Mouse (Mus musculus) embryonic facial prominence, embryonic 14.5 days (tissue): Measurements from ENCODE around the gene Rbm8a. TPM values are rescaled to one million over a fixed set of nuclear protein-coding genes. Genes with fewer than 3 reads are reported as not detected.
A peak's percentile ranks its signal among the peaks of the same experiment; 100 is the strongest.

Source experiments
- ATAC-seq: fragments of 200-750 bp; cut with Nextera tagmentation; 2 replicates; pipeline ENCODE4 v1.8.0; 2017; ENCODE audit warnings: low read depth, moderate number of reproducible peaks, moderate TSS enrichment
- DNase-seq: peaks from one replicate; pipeline ENCODE4 v3.0.0-alpha.2; 2015; ENCODE audit warnings: low spot score
- H3K27ac ChIP-seq: fragments of 300-500 bp; sonication (generic); replicated peaks from 2 replicates; pipeline ENCODE4 v1.5.1; 2014; ENCODE audit warnings: low read depth, mild to moderate bottlenecking, low read length, moderate library complexity
- H3K27me3 ChIP-seq: fragments of 300-500 bp; sonication (generic); replicated peaks from 2 replicates; pipeline ENCODE4 v1.6.1; 2014; ENCODE audit warnings: low read length; ENCODE audit not compliant: control insufficient read depth, insufficient read depth
- H3K36me3 ChIP-seq: fragments of 300-500 bp; sonication (generic); 2 replicates; pipeline ENCODE4 v1.6.1; 2014; ENCODE audit warnings: low read length, mixed read lengths; ENCODE audit not compliant: control insufficient read depth, insufficient read depth
- H3K4me1 ChIP-seq: fragments of 300-500 bp; sonication (generic); 2 replicates; pipeline ENCODE4 v1.6.1; 2014; ENCODE audit warnings: antibody characterized with exemption, low read length; ENCODE audit not compliant: control insufficient read depth, insufficient read depth
- H3K4me2 ChIP-seq: fragments of 300-500 bp; sonication (generic); 2 replicates; pipeline ENCODE4 v1.6.1; 2014; ENCODE audit warnings: low read depth, mild to moderate bottlenecking, low read length, moderate library complexity, mixed read lengths
- H3K4me3 ChIP-seq: fragments of 300-500 bp; sonication (generic); 2 replicates; pipeline ENCODE4 v1.5.1; 2014; ENCODE audit warnings: low read depth, mild to moderate bottlenecking, low read length
- H3K9ac ChIP-seq: fragments of 300-500 bp; sonication (generic); 2 replicates; pipeline ENCODE4 v1.6.1; 2014; ENCODE audit warnings: low read depth, mild to moderate bottlenecking, low read length, moderate library complexity, mixed read lengths
- H3K9me3 ChIP-seq: fragments of 300-500 bp; sonication (generic); 2 replicates; pipeline ENCODE4 v1.6.1; 2016; ENCODE audit warnings: low read length; ENCODE audit not compliant: control insufficient read depth
- WGBS: fragments of 180-500 bp; shearing (Covaris S2); extraction: QIAGEN DNeasy Blood & Tissue Kit; methylation state at CpG from one replicate; pipeline ENCODE4 v1.1.7; 2014; 5-methylcytosine and 5-hydroxymethylcytosine counted together
- polyA plus RNA-seq: library from polyadenylated mRNA; unstranded; fragments of >200 nt; fragmentation: Nextera tagmentation; extraction: Ambion mirVana; gene quantifications from 2 replicates; pipeline ENCODE4 v1.2.1, GENCODE M21; 2014

Gene Rbm8a
- polyA plus RNA-seq, 1 experiment from 2014 or later = 122 TPM

GRCm38 (mm10) chr3:96632058-96632457 is 2.3 kb downstream of the Rbm8a start:
- peaks cover 33% of the 10 kb centered on the region for H3K36me3 ChIP-seq
- ATAC-seq (no peak), DNase-seq (no peak)
- peaks cover 15% of the 10 kb centered on the region for H3K4me1 ChIP-seq
- no peak overlapping the region for H3K4me2 ChIP-seq
- no peaks in the 10 kb centered on the region for H3K27me3 ChIP-seq
- H3K4me3 ChIP-seq = no peak overlapping the region
- H3K9ac ChIP-seq = no peak overlapping the region
- H3K27ac ChIP-seq = no peak overlapping the region
- H3K9me3 ChIP-seq = no peaks in the 10 kb centered on the region

- Histone ChIP-seq H3K36me3 (peaks cover 46% of the 10 kb centered on the region), H3K27me3 (no peaks in the 10 kb centered on the region), H3K4me2 (no peak overlapping the region), H3K9ac (no peak overlapping the region), H3K4me1 (peaks cover 13% of the 10 kb centered on the region), H3K9me3 (no peaks in the 10 kb centered on the region), H3K27ac (no peak overlapping the region), H3K4me3 (no peak overlapping the region)
- 68% methylated on average over 1 of the region's 1 CpGs for WGBS
- DNase-seq = no peak
- ATAC-seq = no peak
Observed at GRCm38 (mm10) chr3:96634015-96634414, 4.3 kb downstream of the Rbm8a start.

GRCm38 (mm10) chr3:96634928-96635879 is 5.5 kb downstream of the Rbm8a start, which contains the start of the genes Pex11b and Gm42957:
Gene Pex11b (plus strand): TSS chr3:96635376.
Gene Gm42957 (plus strand): TSS chr3:96635474.
- no peaks in the 10 kb centered on the region for H3K9me3 ChIP-seq
- ATAC-seq = peak; percentile 94
- H3K4me3 ChIP-seq = peak within 1 kb of the TSS; percentile 96
- H3K4me2 ChIP-seq = peak within 1 kb of the TSS; percentile 81
- WGBS = 2% methylated on average over 36 of the region's 60 CpGs
- H3K27ac ChIP-seq = peak within 1 kb of the TSS; percentile 86
- H3K36me3 ChIP-seq = peaks cover 58% of the 10 kb centered on the region
- peaks cover 13% of the 10 kb centered on the region for H3K4me1 ChIP-seq
- no peaks in the 10 kb centered on the region for H3K27me3 ChIP-seq
- peak within 1 kb of the TSS; percentile 98 for H3K9ac ChIP-seq
- DNase-seq = peak; percentile 96

GRCm38 (mm10) chr3:96635906-96636305 is 6.2 kb downstream of the Rbm8a start:
- ATAC-seq (no peak), DNase-seq (no peak)
- Histone ChIP-seq H3K27ac (peak overlapping the region; percentile 86), H3K36me3 (peaks cover 60% of the 10 kb centered on the region), H3K27me3 (no peaks in the 10 kb centered on the region), H3K9me3 (no peaks in the 10 kb centered on the region), H3K9ac (peak overlapping the region; percentile 98), H3K4me1 (peaks cover 9% of the 10 kb centered on the region), H3K4me3 (peak overlapping the region; percentile 96), H3K4me2 (peak overlapping the region; percentile 81)
- 13% methylated on average over 13 of the region's 15 CpGs for WGBS

GRCm38 (mm10) chr3:96636448-96636847 is 6.7 kb downstream of the Rbm8a start:
- no peak for DNase-seq
- H3K36me3 ChIP-seq = peaks cover 60% of the 10 kb centered on the region

GRCm38 (mm10) chr3:96639219-96639618 is 9.5 kb downstream of the Rbm8a start:
- peak; percentile 36 for DNase-seq
- WGBS = 73% methylated on average over 1 of the region's 1 CpGs

More at GRCm38 (mm10) chr3:96636448-96636847, 6.7 kb downstream of the Rbm8a start:
- 65% methylated on average over 11 of the region's 11 CpGs for WGBS
- ATAC-seq = no peak
- Histone ChIP-seq H3K27ac (no peak overlapping the region; the same call in 1 of the 2 replicates), H3K9me3 (no peaks in the 10 kb centered on the region), H3K9ac (peak overlapping the region; percentile 98), H3K27me3 (no peaks in the 10 kb centered on the region), H3K4me1 (peaks cover 7% of the 10 kb centered on the region), H3K4me3 (peak overlapping the region; percentile 96), H3K4me2 (peak overlapping the region; percentile 81)

GRCm38 (mm10) chr3:96645018-96645649 is 15.4 kb downstream of the Rbm8a start, which contains the start of gene Itga10:
Gene Itga10 (plus strand): TSS chr3:96645584.
- Histone ChIP-seq H3K4me1 (no peaks in the 10 kb centered on the region), H3K36me3 (peaks cover 43% of the 10 kb centered on the region), H3K4me2 (peak within 1 kb of the TSS; percentile 20; the same call in 1 of the 2 replicates), H3K4me3 (peak within 1 kb of the TSS; percentile 18), H3K27ac (peak within 1 kb of the TSS; percentile 67), H3K27me3 (no peaks in the 10 kb centered on the region), H3K9ac (no peak within 1 kb of the TSS), H3K9me3 (no peaks in the 10 kb centered on the region)
- DNase-seq = peak; percentile 67
- WGBS = 55% methylated on average over 7 of the region's 7 CpGs
- peak; percentile 75; the same call in 1 of the 2 replicates for ATAC-seq

More at GRCm38 (mm10) chr3:96639219-96639618, 9.5 kb downstream of the Rbm8a start:
- Histone ChIP-seq H3K36me3 (peaks cover 62% of the 10 kb centered on the region), H3K4me3 (no peak overlapping the region), H3K4me1 (peaks cover 7% of the 10 kb centered on the region), H3K9me3 (no peaks in the 10 kb centered on the region), H3K27ac (no peak overlapping the region), H3K4me2 (no peak overlapping the region), H3K9ac (no peak overlapping the region), H3K27me3 (no peaks in the 10 kb centered on the region)
- no peak for ATAC-seq

GRCm38 (mm10) chr3:96647365-96647764 is 17.6 kb downstream of the Rbm8a start:
- H3K4me1 ChIP-seq = no peaks in the 10 kb centered on the region
- no peak overlapping the region for H3K27ac ChIP-seq
- no peak for DNase-seq
- H3K9ac ChIP-seq = no peak overlapping the region
- H3K4me3 ChIP-seq = no peak overlapping the region
- ATAC-seq = no peak
- no peak overlapping the region for H3K4me2 ChIP-seq
- no peaks in the 10 kb centered on the region for H3K9me3 ChIP-seq
- no peaks in the 10 kb centered on the region for H3K27me3 ChIP-seq
- WGBS = 81% methylated on average over 3 of the region's 3 CpGs
- H3K36me3 ChIP-seq = peaks cover 23% of the 10 kb centered on the region
